12 mouse cellular contexts compared by ENCODE assay signal in the genomic region with DNA sequence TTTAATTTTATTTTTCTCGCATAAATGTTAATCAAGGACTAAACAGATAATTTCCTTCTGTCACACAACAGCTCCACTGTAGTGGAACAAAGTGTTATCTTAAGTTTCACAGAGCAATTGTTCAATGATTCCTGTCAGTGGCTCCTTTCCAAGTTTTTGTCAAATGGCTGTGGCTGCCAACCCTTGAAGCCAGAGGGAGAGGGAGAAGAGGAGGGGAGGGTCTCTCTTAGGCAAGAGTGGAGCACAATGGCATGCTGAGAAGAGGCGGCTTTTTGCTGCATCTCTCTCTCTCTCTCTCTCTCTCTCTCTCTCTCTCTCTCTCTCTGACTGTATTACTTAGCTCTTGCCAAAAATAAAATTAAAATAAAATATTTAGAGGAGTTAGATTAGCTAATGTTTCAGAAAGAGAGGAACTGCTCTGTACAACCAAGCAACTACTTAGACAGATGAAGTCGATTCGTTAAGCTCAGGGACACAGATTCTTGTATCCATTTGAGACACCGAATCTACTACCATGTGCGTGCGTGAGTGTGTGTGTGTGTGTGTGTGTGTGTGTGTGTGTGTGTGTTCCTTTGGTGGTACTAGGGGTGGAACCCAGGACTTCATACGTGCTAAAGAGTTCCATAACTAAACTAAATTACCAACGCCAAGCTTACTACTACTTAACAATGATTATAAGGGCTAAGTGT.
DNase-seq lines count a peak whose midpoint lies in the region; ATAC-seq and TF ChIP-seq lines count a peak whose summit lies in the region.
"Had no signal": no experiment of that assay in that cellular context is flagged by ENCODE, and none has a peak within 500 bp of the region (broad histone marks: within the 10 kb centered on the region; RNA-seq: fewer than 3 reads in every experiment).

No protein-coding gene starts in this region.

- TF ChIP-seq CTCF in lung, adult 2 months (IDR thresholded peaks at IDR 0.05; ENCODE audit: insufficient read depth, low read length), result no peak

- peaks cover 2% of the 10 kb centered on the region for H3K4me1 ChIP-seq in lung, adult 2 months (ENCODE audit: control insufficient read depth, insufficient read depth, low read length)
- H3K4me1 ChIP-seq in hindbrain, embryonic 16.5 days (ENCODE audit: control insufficient read depth, insufficient read depth, low read depth, low read length), result no peaks in the 10 kb centered on the region
- H3K4me1 ChIP-seq: embryonic facial prominence, embryonic 12.5 days; neural tube, embryonic 15.5 days had no signal

- no peak overlapping the region for H3K4me2 ChIP-seq in hindbrain, embryonic 16.5 days (ENCODE audit: low read length)
- H3K4me2 ChIP-seq: embryonic facial prominence, embryonic 12.5 days; kidney, embryonic 15.5 days; neural tube, embryonic 15.5 days had no signal

- H3K27ac ChIP-seq in hindbrain, embryonic 16.5 days (ENCODE audit: low read depth, low read length), result no peak overlapping the region
- H3K27ac ChIP-seq: embryonic facial prominence, embryonic 12.5 days; kidney, embryonic 15.5 days; neural tube, embryonic 15.5 days had no signal

- no peaks in the 10 kb centered on the region for H3K36me3 ChIP-seq in hindbrain, embryonic 16.5 days (ENCODE audit: control insufficient read depth, insufficient read depth, low read length)
- H3K36me3 ChIP-seq: embryonic facial prominence, embryonic 12.5 days; kidney, embryonic 15.5 days; neural tube, embryonic 15.5 days had no signal

- H3K4me3 ChIP-seq in lung, adult 2 months (replicated peaks; ENCODE audit: extremely low read depth, low read depth, low read length), result no peak overlapping the region
- H3K4me3 ChIP-seq in hindbrain, embryonic 16.5 days (ENCODE audit: low read length), result no peak overlapping the region
- H3K4me3 ChIP-seq: embryonic facial prominence, embryonic 12.5 days; kidney, embryonic 15.5 days; neural tube, embryonic 15.5 days had no signal

- peak; percentile 77; the same call in 1 of the 2 replicates for ATAC-seq in hindbrain, embryonic 16.5 days

- H3K9me3 ChIP-seq in hindbrain, embryonic 16.5 days (ENCODE audit: control insufficient read depth, low read length), result no peaks in the 10 kb centered on the region
- H3K9me3 ChIP-seq: embryonic facial prominence, embryonic 12.5 days; kidney, embryonic 15.5 days; neural tube, embryonic 15.5 days had no signal

- H3K27me3 ChIP-seq in hindbrain, embryonic 16.5 days (replicated peaks; ENCODE audit: control insufficient read depth, insufficient read depth, low read length), result no peaks in the 10 kb centered on the region
- H3K27me3 ChIP-seq: embryonic facial prominence, embryonic 12.5 days; neural tube, embryonic 15.5 days had no signal

- H3K9ac ChIP-seq in hindbrain, embryonic 16.5 days (ENCODE audit: low read depth, low read length), result no peak overlapping the region
- H3K9ac ChIP-seq: embryonic facial prominence, embryonic 12.5 days; kidney, embryonic 15.5 days; neural tube, embryonic 15.5 days had no signal

- 53% methylated on average over 9 of the region's 9 CpGs for WGBS in lung, adult 2 months
- WGBS in hindbrain, embryonic 16.5 days, result 60% methylated on average over 9 of the region's 9 CpGs

- no peak for TF ChIP-seq POLR2A in lung, adult 2 months (IDR thresholded peaks at IDR 0.05; ENCODE audit: borderline replicate concordance, extremely low read depth, low read depth, low read length)

- DNase-seq in cerebellum, postnatal 10 days, result peak; percentile 51 to 53
- no peak for DNase-seq in cerebellum, adult 8-10 months
- peak; percentile 37 to 60 for DNase-seq in lung, adult 18-20 months
- no peak for DNase-seq in lung, adult 2 months
- DNase-seq in skeletal muscle tissue, adult 2 months (ENCODE audit: low read depth, low spot score), result peak; percentile 10
- no peak for DNase-seq in embryo, embryonic 10 days (ENCODE audit: low spot score)
- DNase-seq in urinary bladder, postnatal 25 days (ENCODE audit: low spot score), result no peak
- DNase-seq: gastrocnemius, postnatal 14 days had no signal

Comparison
In these comparisons a context has a peak if more than half of its experiments do, and no peak if none do; other contexts are left out.
1. DNase-seq: peak in cerebellum, postnatal 10 days (2 of 2), lung, adult 18-20 months (2 of 2) and skeletal muscle tissue, adult 2 months (single experiment); none in cerebellum, adult 8-10 months (single experiment), lung, adult 2 months (single experiment), embryo, embryonic 10 days (single experiment) and urinary bladder, postnatal 25 days (single experiment).